Mouse (Mus musculus): ENCODE data around the gene Hopx.

The Hopx gene

DNA sequence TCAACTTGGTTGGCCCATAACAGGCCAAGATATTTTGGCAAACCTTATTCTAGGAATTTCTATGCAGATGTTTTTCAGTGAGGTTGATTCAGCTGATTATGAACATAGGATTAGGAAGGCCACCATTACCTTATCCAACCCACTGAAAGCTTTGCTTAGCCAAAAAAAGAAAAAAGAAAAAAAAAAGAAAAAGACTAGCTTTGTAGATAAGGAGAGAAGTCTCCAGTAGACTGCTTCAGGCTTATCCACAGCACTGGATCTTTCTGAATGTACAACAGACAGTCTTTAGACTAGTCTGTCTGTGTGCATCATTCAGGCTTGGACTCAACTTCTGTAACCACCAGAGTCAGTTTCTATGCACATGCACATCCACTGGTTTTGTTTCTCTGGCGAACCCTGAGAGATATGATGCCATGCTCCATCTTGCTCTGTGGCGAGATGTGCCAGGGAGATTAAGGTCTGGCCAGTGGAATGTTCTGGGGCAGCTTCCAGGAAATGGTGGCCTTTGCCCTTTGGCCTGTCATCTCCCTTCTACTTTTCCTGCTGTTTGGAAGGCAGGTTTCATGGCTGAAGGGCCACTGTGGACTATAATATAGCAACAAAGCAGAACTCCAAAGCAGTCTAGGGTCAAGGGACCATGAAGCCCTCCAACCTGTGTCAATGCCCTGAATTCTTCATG, 17.7 kb upstream of the Hopx start:
- no peak for DNase-seq (ENCODE audit: low spot score)

DNA sequence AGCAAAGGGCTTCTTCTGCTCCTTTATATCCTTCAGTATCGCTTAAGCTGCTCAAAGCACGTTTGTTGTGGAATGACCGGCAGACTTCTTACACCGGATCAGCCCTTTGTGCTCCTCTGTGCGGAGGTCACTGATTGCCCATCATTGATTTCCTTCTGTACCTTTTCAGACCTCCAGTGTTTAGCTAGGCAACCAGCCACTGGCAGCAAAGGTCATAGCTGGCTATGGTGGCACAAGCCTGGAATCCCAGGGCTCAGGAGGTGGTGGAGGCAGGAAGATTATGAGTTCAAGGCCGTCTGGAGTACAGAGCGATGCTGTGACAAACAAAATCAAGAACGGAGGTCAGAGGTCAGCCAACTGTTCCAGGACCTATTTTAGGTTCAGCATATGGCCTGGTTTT, 17.0 kb upstream of the Hopx start:
- no peak for DNase-seq (ENCODE audit: low spot score)

DNA sequence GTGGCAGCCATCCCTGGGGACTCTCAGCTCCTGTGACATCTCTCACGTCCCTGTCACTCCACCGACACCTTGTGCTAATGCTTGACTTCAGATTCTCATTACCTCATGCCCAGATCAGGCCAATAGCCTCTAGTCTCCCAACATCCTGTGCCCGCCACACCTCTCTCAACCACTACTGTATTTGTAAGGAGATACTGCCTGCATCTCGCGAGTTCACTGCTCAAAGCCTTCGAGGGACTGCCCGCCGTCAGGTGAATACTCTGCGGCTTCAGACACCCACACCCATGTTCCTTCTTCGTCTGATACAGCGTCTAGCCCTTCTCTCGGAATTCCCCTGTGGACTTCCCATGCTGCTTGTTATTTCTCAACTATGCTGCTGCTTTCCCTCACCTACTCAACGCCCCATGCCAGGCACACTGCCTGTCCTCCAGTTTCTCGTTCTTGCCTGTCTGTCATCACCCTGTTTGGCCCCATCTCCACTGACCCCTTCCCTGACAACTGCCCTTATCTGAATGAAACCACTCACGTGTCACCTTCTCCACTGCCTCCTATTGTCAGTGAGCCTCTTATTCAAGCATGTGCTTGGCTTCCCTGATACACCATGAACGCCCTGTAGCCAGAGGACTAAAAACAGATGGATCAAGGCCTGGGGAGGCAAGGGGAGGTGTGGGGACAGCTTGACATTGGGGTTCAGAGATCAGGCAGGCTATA, 15.5 kb upstream of the Hopx start:
- no peak for DNase-seq (ENCODE audit: low spot score)

DNA sequence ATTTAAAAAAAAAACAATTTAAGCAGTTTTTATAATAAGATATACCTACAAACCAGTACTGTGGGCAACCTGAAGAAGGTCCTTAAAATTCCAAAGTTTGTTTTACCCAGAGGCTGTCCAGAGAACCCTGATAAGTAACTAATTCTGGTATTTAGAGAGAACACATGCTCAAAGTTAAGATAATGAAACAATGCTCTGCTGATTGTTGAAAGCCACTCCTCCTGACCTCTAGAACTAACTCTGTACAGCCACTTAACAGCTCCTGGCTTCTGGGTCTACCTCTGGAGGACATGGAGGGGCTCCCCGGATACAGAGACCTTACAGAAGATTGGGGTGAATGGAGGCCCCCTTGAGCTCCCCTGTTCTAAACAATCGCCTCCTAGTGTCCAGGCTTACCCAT, 15.0 kb upstream of the Hopx start:
- no peak for DNase-seq (ENCODE audit: low spot score)

DNA sequence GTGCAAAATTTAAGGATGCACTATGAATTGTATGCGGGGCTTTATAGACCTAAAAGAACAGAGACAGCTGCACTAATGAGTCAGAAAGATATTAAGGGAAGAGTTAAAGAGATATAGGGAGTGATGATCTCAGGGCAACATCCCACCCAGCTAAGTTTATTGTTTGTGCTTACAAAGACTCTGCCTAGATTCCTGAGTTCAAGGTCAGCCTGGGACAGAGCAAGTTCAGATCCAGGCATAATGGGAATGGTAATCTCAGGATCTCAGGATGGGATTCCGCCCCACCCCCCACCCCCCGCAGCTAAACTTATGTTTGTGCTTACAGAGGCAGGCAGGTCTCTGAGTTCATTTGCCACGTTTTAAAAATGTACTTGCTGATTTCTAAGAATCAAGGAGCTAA, 13.9 kb upstream of the Hopx start:
- no peak for DNase-seq (ENCODE audit: low spot score)

DNA sequence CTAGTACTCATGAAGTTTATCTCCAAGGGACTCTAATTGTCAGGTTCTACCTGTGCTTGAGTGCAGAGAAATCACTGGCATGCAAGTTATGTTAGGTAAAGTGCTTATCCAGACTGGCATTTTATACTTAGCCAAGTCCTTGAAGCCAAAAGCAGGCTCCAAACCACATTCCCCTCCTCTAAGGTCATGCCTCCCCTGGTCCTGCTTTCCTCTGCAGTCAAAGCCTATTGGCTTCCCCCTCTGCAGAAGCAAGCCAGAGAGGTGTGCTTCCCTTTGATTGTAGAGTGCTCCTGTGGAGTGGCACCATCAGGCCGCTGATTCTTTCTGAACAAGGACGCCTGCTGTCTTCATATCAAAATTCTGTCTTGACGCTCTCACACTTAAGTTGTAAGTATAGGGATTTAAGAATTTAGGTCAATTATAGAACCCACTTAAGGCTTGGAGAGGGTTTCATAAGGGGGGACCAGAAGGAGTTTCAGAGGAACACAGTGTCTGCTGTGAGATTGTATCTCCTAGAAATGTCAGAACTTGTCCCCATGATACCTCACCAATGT, 11.6 kb upstream of the Hopx start:
- DNase-seq (ENCODE audit: low spot score): no peak

DNA sequence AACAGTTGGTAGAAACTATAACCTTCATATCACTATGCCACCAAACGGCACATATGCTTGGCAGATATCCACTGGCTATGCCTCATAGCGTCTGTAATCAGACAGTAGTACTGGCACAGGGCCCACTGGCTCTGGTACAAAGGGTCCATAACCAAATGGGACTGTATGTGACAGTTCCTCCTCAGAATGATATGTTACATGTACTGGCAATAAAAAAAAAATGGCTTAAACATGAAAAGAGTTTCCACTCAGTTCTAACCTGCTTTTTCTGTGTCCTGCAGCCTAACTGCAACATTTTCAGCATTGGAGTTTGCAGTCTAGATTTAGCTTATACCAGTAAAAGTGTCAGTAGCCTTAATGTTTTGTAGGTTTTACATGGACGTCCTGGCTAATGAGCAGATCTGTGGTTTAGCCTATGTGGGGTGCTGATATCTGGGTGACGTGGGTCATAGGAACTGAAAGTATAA, 9.9 kb upstream of the Hopx start:
- DNase-seq (ENCODE audit: low spot score): peak; percentile 36

DNA sequence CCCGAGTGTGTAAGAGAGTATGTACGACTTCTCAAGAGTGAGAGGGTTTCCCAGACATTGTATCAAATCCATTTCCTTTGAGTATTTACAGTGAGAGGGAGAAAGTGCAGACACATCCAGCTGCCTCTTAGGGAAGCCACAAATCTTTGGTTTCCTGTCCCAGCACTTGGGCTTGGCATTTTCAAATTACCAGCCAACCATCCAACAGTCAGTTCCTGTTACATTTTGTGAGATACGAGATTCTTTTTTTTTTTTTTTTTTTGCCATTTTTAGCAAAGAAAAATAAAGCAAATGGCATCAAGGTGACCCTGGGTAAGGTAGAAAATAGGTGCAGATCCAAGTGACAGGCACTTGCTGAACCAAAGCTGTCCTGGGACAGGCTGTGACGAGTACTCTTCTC, 9.2 kb upstream of the Hopx start:
- DNase-seq (ENCODE audit: low spot score): no peak

DNA sequence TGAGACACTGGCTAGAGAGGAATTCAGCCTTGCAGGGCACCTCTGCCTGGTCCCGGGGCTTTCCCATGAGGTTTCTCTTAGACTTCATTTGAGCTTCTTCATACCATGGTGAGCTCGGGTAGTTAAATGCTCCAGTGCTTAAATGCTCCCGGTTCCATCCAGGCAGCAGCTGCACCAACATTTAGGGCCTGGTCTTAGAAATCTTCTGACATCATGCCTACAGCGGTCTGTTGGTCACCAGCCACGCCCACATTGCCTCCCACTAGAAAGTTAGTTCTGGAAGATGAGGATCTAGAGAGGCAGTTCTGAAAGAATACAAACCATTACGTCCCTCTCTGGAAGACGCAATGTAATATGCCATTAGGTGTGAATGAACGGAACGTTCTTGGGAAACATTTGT, 8.7 kb upstream of the Hopx start:
- no peak for DNase-seq (ENCODE audit: low spot score)

DNA sequence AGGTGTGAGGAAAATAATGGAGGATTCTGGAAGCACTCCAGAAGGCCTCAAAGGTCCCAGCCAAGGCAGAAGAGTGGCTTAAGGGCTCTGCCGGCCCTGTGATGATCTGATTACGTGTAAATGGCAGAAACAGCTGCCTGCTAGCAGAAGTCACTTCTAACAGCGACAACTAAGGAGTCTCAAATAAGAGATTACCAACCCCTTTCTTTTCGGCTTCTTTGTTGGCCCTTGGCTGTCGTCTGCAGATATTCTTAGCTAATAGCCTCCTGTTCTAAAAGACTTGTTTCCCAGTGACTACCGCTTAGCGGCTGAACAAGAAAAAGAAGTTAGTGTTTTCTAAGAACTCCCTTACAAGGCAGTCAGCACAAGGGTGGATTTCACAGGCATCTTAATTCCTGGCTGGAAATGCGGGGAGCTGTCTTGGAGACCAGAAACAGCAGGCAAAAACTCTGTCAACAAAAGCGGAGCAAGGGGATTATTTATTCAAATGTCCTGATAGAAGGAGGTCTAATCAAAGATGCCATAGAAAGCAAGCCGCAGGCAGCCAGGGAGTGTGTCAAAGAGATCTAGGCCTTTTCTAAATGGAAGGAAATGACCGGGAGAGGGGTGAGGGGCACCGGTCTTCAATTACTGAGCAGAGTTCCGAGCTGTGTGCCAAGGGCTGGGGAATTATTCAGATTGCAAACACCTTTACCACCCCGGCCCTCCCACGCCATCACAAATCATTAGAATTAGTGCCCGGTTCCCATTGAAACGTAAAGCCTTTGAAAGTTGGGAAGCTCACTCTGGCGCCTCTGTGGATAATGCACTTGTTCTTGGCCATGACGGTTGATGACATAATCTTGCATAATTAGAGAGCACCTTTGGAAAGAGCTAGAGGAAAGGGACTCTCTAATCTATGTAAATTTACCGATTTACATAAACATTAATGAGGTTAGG, 7.6 kb upstream of the Hopx start:
- DNase-seq (ENCODE audit: low spot score): no peak

DNA sequence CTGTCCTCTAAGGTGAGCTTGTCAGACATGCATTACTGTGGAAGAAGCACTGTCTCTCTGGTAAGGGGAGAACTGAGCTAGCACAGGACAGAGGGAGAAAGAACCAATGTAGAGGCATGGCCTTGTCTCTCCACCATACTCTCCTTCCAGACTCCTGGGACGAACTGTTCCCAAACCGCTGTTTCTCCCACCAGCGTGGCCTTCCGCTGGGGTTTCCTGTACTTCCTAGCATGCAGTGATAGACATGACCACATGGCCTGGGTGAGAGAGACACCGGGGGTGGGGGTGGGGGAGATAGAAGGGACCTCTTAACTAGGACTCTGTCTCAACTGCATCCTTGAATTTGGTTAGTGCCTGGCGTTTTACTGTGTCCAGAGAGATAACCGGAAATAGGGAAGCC, 5.8 kb upstream of the Hopx start:
- DNase-seq (ENCODE audit: low spot score): no peak

DNA sequence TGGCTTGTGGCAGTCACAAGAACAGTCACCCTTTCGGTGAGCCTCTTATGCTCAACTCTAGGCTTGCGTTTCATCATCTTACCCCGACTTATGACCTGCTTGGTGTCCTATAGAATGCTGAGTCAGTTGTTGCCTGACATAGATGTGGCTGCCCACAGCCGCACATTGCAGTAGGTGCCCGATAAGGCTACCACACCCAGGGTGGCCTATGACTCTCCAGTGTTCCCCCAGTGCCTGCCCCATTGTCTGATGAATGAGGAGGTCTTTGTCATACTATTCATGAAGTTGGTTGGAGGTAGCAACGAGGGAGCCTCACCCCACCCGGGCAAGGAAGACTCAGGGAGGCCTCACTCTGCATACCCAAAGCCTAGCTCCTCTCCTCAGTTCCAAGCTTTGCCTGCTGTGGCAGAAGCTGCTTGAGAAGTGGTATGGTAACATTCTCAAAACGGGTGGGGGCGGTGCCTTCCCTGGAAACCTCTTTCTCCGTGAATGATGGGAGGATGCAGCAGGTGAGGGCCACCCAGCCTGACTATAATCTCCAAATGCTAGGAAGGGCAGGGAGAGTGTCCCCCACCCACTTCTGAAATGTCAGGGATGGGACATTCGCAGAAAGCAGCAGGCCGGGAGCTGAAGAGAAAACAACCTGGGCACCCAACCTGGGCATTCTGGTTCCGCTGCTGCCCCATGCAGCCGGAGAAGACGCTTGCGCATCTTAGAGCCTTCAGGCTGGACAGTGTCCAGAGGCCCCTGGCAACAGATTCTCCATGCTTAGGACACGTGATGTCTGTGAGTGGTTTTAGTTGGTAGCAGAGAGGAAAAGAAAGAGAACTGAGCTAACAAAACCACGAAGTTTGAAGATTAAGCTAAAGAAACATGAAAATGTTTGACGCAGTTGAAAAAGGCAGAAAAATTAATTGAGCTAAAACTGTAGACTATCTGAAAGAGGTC, 4.8 kb upstream of the Hopx start:
- DNase-seq (ENCODE audit: low spot score): peak; percentile 47

DNA sequence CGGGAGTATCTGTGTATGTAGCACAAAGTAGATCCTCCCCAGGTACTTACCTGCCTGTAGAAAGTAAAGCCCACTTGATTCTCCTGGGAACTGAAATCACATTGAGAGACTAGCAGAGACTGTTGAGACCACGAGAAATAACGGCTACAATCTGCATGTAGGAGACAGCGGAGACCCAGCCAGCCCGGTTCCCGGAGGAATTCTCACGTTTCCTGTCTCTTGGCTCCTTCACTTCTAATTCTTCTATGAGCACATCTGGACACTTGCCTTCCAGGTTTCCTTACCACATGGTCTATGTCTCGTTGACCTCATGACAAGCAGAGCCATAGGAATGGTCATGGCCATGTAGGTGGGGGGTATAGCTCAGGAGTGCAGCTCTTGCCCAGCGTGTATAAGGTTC, 811 bp upstream of the Hopx start:
- no peak for DNase-seq (ENCODE audit: low spot score)

DNA sequence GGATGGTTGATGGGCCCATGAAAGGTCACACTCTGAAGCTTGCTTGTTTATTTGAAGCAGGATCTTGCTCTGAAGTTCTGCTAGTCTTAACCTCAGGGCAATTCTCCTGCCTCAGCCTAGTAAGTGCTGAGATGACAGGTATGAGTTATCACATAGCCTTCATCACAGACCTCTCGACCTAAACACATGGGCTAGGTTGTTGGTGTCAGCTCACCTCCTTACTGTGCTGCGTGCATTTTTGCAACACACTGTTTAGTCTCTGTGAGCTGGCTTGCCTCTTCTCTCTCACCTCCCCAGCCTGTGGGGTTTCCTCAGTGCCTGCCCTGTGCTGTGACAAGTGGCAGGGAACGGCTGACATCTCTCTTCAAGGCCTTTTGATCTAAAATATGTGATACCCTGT, 1.1 kb downstream of the Hopx start:
- DNase-seq (ENCODE audit: low spot score): no peak

DNA sequence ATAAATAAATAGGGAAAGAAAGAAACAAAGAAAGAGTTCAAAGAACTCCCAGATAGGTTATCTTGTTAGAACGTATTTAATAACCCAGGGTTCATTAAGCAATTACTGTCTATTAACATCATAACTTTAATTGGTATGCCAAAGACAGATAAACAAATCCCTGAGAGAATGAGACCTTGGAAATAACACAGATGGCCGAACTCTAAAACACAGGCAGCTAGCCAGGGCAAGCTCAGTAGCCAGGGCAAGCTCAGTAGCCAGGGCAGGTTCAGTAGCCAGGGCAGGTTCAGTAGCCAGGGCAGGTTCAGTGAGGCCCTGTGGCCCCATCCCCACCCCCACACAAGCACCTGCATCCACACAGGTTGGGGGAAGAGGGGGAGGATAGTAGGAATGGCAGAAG, 2.9 kb downstream of the Hopx start:
- DNase-seq (ENCODE audit: low spot score): no peak

DNA sequence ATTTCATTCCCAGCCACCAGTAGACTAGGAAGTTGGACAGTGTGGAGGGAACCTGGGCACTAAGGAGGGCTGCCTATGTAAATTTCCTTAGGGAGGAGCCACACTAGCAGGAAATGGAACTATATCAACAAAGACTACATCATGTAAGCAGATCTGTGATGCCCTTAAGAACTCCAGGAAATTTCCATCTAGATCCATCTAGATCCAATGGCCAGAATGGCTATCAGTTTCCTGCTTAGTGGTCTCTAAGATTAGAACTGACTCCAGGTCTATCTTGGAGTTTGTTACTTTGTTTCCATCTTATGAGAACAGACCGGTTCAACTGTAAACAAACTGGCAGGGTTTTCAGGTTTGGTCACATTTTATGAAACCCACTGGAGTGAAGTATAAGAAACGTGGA, 5.1 kb downstream of the Hopx start:
- DNase-seq (ENCODE audit: low spot score): no peak

DNA sequence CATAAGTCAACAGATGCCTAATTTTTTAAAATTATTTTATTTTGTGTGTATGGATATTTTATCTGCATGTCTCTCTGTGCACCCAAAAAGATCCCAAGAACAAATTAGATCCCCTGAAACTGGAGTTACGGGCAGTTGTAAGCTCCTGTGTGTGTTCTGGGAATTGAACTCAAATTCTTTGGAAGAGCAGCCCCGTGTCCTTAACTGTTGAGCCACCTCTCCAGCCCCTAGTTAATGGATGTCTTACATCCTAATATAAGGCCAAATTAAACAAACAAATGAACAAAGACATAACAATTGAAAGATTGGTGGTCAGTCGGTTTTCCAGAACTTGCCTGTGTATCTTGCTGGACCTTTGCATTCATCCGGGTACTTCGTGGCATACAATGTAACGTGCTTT, 6.1 kb downstream of the Hopx start:
- DNase-seq (ENCODE audit: low spot score): no peak

DNA sequence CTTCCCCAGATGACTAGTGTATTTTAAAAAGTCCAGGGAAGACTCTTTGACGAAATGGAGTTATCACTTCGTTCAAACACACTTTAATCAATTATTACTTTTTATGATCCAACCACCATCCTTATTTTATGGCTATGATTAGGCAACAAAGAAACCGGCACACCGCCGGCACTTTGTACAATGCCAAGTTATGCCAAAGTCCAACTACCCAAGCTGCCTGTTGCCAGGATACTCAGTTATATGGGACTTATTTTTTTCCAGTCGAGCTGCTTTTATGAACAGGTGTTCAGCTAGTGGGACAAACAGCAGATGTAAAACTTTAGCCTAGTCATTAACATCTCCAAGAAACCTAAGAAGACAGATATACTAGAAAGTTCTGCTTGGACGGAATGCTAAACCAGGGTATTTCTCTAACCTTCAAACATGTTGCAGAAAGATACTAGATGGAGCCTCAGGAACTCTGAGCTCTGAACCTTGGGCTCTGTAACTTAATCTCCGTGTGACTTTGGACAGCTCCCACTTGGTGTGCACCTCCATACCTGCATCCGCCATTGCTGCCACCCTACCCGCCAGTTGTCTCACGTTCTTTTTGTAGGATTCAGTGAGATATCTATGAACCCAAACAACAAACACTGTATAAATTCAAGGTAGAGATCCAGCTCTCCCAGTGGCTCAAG, 7.6 kb downstream of the Hopx start:
- no peak for DNase-seq (ENCODE audit: low spot score)

DNA sequence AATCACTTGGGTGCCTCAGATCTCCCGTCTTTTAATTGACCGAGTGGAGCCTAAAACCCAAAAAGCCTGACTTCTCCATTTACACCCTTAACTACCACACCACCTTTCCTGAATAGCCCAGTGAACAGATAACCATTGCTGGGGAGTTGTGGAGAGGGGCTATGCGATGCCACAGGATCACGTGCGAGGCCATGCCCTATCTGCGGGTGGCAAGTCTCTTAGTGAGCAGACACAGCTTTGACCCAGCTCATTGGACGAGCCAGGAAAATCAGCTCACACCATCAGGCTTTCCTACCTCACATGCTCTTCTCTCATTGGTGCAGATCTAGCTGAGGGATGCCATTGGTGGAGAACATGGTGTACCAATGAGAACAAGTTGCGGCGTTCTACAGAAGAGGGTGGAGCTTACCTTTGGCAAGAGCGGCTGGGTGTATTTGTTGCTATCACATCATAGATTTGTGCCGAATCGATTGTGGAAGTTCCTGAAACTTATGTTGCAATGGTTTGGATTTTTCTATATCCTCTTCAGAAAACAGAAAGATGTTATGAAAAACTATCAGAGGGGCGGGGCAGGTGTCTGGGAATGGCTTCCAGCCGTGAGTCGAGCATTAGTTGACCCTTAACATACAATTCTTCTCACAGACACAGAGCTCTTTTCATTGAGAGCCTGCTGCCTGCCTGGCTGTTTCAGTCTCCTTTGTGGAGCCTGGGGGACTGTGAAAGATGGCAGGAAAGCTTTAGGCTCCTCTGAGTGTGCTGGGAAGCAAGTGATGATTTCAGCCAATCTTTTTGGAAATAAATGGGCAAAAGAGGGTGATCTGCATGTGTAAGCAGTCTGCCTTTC, 12.2 kb downstream of the Hopx start:
- DNase-seq (ENCODE audit: low spot score): no peak

DNA sequence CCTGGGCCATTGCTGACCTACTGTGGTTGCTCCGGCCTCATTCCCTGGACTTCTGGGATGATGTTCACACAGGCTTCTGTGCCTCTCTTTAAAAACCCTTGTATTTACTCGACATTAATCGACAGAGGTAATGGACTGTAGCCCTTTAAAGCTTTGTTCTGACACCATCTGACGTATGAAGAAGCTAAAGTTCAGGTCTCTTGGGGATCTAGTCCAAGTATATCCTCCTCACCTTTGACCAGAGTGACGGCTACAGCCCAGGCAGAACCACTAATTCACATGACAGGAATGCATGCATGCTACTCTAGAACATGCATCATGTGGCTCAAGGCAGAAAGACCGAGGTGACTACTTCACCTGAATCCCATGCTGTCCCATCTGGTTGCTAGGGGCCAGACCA, 14.2 kb downstream of the Hopx start:
- no peak for DNase-seq (ENCODE audit: low spot score)

Data from spleen, adult 12 weeks (tissue).